Mouse (Mus musculus) forebrain, embryonic 12.5 days (tissue): ENCODE data around the gene Gemin8. TPM values are rescaled to one million over a fixed set of nuclear protein-coding genes. Genes with fewer than 3 reads are reported as not detected.

Experiments
- ATAC-seq: fragments of 200-750 bp; cut with Nextera tagmentation; 2 replicates; pipeline ENCODE4 v1.8.0; 2017; ENCODE audit warnings: moderate TSS enrichment; ENCODE audit not compliant: low FRiP score
- H3K27ac ChIP-seq: fragments of 300-500 bp; sonication (generic); 2 replicates; pipeline ENCODE4 v1.5.1; 2016; ENCODE audit warnings: mild to moderate bottlenecking
- H3K27me3 ChIP-seq: fragments of 300-500 bp; sonication (generic); 2 replicates; pipeline ENCODE4 v1.6.1; 2016; ENCODE audit warnings: mild to moderate bottlenecking
- H3K36me3 ChIP-seq: fragments of 300-500 bp; sonication (generic); replicated peaks from 2 replicates; pipeline ENCODE4 v1.6.1; 2016; ENCODE audit warnings: mild to moderate bottlenecking
- H3K4me1 ChIP-seq: fragments of 300-500 bp; sonication (generic); 2 replicates; pipeline ENCODE4 v1.6.1; 2016
- H3K4me2 ChIP-seq: fragments of 300-500 bp; sonication (generic); 2 replicates; pipeline ENCODE4 v1.6.1; 2016; ENCODE audit warnings: mild to moderate bottlenecking, moderate library complexity
- H3K4me3 ChIP-seq: fragments of 300-500 bp; sonication (generic); replicated peaks from 2 replicates; pipeline ENCODE4 v1.5.1; 2016; ENCODE audit warnings: mild to moderate bottlenecking
- H3K9ac ChIP-seq: fragments of 300-500 bp; sonication (generic); 2 replicates; pipeline ENCODE4 v1.6.1; 2016; ENCODE audit warnings: mild to moderate bottlenecking
- H3K9me3 ChIP-seq: fragments of 300-500 bp; sonication (generic); 2 replicates; pipeline ENCODE4 v1.6.1; 2016
- WGBS: fragments of 180-500 bp; shearing (Covaris S2); methylation state at CpG from one replicate; pipeline ENCODE4 v1.1.7; 2016; 5-methylcytosine and 5-hydroxymethylcytosine counted together
- polyA plus RNA-seq: library from polyadenylated mRNA; unstranded; fragments of >200 nt; fragmentation: Nextera tagmentation; extraction: Ambion mirVana; gene quantifications from 2 replicates; pipeline ENCODE4 v1.2.1, GENCODE M21; 2016

The Gemin8 gene
- polyA plus RNA-seq, 1 experiment from 2014 or later = 16.7 TPM

- Histone ChIP-seq H3K9ac (no peak overlapping the region), H3K4me1 (no peaks in the 10 kb centered on the region), H3K4me2 (no peak overlapping the region), H3K36me3 (no peaks in the 10 kb centered on the region), H3K4me3 (no peak overlapping the region), H3K27ac (no peak overlapping the region), H3K27me3 (0 out of 2 replicates have a peak, but pooled peaks cover 11% of the 10 kb centered on the region), H3K9me3 (no peaks in the 10 kb centered on the region)
- WGBS = 93% methylated on average over 9 of the region's 9 CpGs
- ATAC-seq = no peak
These were observed 15.2 kb downstream of the Gemin8 start for GRCm38 (mm10) chrX:166185327-166185913.

DNA sequence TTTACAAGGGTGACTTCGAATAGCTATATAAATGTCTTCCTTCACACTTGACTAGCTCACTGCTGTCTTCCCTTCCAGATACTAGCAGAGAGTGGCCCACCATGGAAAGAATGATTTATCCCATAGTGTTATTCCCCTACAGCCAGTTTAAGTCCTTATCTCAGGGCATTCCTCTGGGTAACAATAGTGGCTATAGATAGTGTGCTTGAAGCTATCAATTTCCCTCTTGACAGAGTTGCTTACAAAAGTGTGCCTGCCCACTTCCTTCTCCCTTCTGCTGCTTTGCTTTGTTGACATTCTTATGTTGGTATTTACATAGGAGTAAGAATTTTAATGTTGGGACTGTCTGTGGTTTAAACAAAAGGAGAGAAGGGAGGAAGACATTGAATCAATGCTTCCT lies 17.5 kb downstream of the Gemin8 start:
- H3K4me1 ChIP-seq = no peaks in the 10 kb centered on the region
- ATAC-seq = no peak
- no peak overlapping the region for H3K27ac ChIP-seq
- 96% methylated on average over 1 of the region's 1 CpGs for WGBS
- H3K9me3 ChIP-seq = no peaks in the 10 kb centered on the region
- H3K4me2 ChIP-seq = no peak overlapping the region
- no peak overlapping the region for H3K9ac ChIP-seq
- no peaks in the 10 kb centered on the region for H3K36me3 ChIP-seq
- no peak overlapping the region for H3K4me3 ChIP-seq
- H3K27me3 ChIP-seq = 0 out of 2 replicates have a peak, but pooled peaks cover 11% of the 10 kb centered on the region

DNA sequence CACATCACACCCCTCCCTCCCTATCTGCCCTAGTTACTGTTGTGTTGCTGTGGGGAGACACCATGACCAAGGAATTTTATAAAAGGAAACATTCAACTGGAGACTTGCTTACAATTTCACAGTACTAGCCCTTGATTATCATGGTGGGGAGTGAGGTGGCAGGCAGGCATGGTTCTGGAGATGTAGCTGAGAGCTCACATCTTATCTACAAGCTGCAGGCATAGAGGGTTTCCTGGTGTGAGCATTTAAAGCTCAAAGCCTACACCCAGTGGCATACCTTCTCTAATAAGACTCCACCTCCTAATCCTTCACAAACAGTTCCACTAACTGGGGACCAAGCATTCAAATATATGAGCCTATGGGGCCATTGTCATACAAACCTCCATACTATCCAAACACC lies 26.1 kb downstream of the Gemin8 start:
- H3K4me1 ChIP-seq = no peaks in the 10 kb centered on the region
- no peaks in the 10 kb centered on the region for H3K36me3 ChIP-seq
- H3K27ac ChIP-seq = no peak overlapping the region
- H3K4me3 ChIP-seq = no peak overlapping the region
- H3K27me3 ChIP-seq = peaks cover 4% of the 10 kb centered on the region; the same call in 1 of the 2 replicates
- H3K4me2 ChIP-seq = no peak overlapping the region
- no peaks in the 10 kb centered on the region for H3K9me3 ChIP-seq
- no peak for ATAC-seq
- no peak overlapping the region for H3K9ac ChIP-seq

DNA sequence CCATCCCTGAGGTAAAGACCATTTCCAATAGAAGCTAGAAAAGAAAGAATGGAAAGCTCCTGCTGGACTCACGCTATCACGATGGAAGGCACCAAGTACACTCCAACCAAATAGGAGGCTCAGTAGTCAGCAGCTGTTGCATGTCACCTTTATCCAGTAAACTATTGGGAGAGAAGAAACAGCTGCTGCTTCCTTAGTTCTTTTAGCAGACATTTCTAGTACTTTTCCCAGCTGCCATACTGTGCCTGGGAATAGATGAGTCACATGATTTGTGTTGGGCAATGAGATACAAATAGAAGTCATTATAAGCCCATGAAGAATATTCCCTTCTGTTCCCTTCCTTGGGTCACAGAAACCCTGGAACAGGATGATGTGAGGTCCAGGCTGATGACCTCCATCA lies 28.0 kb downstream of the Gemin8 start:
- WGBS = 100% methylated on average over 2 of the region's 2 CpGs
- no peaks in the 10 kb centered on the region for H3K36me3 ChIP-seq
- ATAC-seq = no peak
- peaks cover 4% of the 10 kb centered on the region; the same call in 1 of the 2 replicates for H3K27me3 ChIP-seq
- H3K27ac ChIP-seq = no peak overlapping the region
- no peak overlapping the region for H3K9ac ChIP-seq
- H3K9me3 ChIP-seq = no peaks in the 10 kb centered on the region
- H3K4me2 ChIP-seq = no peak overlapping the region
- no peaks in the 10 kb centered on the region for H3K4me1 ChIP-seq
- H3K4me3 ChIP-seq = no peak overlapping the region

GRCm38 (mm10) chrX:166199812-166200211 lies 29.6 kb downstream of the Gemin8 start:
- no peak for ATAC-seq
- Histone ChIP-seq H3K9ac (no peak overlapping the region), H3K4me3 (no peak overlapping the region), H3K4me2 (no peak overlapping the region), H3K27me3 (peaks cover 4% of the 10 kb centered on the region; the same call in 1 of the 2 replicates), H3K36me3 (no peaks in the 10 kb centered on the region), H3K4me1 (no peaks in the 10 kb centered on the region), H3K9me3 (no peaks in the 10 kb centered on the region), H3K27ac (no peak overlapping the region)

GRCm38 (mm10) chrX:166214576-166214975 lies 44.3 kb downstream of the Gemin8 start:
- 86% methylated on average over 2 of the region's 2 CpGs for WGBS
- Histone ChIP-seq H3K27me3 (peaks cover 44% of the 10 kb centered on the region), H3K9me3 (no peaks in the 10 kb centered on the region), H3K27ac (no peak overlapping the region), H3K36me3 (no peaks in the 10 kb centered on the region), H3K9ac (no peak overlapping the region), H3K4me2 (no peak overlapping the region), H3K4me3 (no peak overlapping the region), H3K4me1 (no peaks in the 10 kb centered on the region)
- ATAC-seq = no peak

GRCm38 (mm10) chrX:166216248-166216647 lies 46.0 kb downstream of the Gemin8 start:
- H3K4me1 ChIP-seq = no peaks in the 10 kb centered on the region
- peaks cover 44% of the 10 kb centered on the region for H3K27me3 ChIP-seq
- H3K9me3 ChIP-seq = no peaks in the 10 kb centered on the region
- WGBS = 86% methylated on average over 6 of the region's 6 CpGs
- no peak for ATAC-seq
- no peak overlapping the region for H3K4me3 ChIP-seq
- H3K9ac ChIP-seq = no peak overlapping the region
- no peak overlapping the region for H3K27ac ChIP-seq
- H3K36me3 ChIP-seq = no peaks in the 10 kb centered on the region
- H3K4me2 ChIP-seq = no peak overlapping the region

- Histone ChIP-seq H3K27ac (no peak overlapping the region), H3K4me3 (no peak overlapping the region), H3K27me3 (peaks cover 42% of the 10 kb centered on the region), H3K9ac (no peak overlapping the region), H3K9me3 (no peaks in the 10 kb centered on the region), H3K36me3 (no peaks in the 10 kb centered on the region), H3K4me1 (no peaks in the 10 kb centered on the region), H3K4me2 (no peak overlapping the region)
- no peak for ATAC-seq
- WGBS = 95% methylated on average over 8 of the region's 8 CpGs
These were observed 46.5 kb downstream of the Gemin8 start for GRCm38 (mm10) chrX:166216720-166217119.

DNA sequence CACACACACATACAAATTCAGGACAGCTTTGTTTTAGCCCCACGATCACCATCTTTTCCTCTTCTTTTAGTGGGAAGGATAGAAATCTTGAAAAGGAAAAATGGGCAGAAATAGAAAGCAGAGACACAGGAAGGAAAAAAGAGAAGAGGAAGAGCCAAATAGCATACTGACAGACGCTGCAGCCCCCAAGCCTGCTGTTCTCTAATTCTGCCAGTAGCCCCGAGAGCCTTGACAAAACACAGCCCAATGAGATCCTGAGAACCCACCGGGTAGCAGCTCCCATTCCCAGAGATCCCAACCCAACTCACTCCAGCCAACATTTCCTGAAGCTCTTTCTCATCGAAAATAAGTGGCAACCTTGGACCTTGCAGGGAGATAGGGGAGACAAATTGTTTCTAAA lies 49.1 kb downstream of the Gemin8 start:
- H3K4me3 ChIP-seq = no peak overlapping the region
- ATAC-seq = no peak
- no peaks in the 10 kb centered on the region for H3K9me3 ChIP-seq
- peaks cover 27% of the 10 kb centered on the region for H3K27me3 ChIP-seq
- no peak overlapping the region for H3K4me2 ChIP-seq
- H3K9ac ChIP-seq = no peak overlapping the region
- 70% methylated on average over 5 of the region's 5 CpGs for WGBS
- H3K36me3 ChIP-seq = no peaks in the 10 kb centered on the region
- H3K4me1 ChIP-seq = no peaks in the 10 kb centered on the region
- no peak overlapping the region for H3K27ac ChIP-seq

DNA sequence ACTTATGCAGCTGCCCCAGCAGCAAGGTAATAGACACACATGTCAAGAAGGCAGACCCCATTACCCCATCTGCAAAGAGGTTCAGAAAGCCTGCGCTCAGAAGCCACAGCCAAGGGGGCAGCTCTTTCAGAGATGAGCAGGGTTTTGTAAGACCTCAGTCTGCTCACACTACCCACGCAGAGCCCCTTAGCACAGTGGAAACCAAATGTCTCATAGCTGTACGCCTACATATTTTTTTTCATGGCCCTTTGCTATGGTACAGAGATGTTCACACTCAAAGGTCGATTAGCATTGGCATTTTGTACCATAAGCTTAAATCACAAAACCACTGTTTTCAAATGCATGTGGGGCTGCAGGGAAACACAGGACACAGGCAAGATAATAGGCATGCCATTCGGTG lies 56.6 kb downstream of the Gemin8 start:
- Histone ChIP-seq H3K4me3 (no peak overlapping the region), H3K4me2 (no peak overlapping the region), H3K9ac (no peak overlapping the region), H3K27me3 (peaks cover 18% of the 10 kb centered on the region; the same call in 1 of the 2 replicates), H3K27ac (no peak overlapping the region), H3K9me3 (no peaks in the 10 kb centered on the region), H3K36me3 (no peaks in the 10 kb centered on the region), H3K4me1 (no peaks in the 10 kb centered on the region)
- no peak for ATAC-seq
- 64% methylated on average over 5 of the region's 5 CpGs for WGBS

DNA sequence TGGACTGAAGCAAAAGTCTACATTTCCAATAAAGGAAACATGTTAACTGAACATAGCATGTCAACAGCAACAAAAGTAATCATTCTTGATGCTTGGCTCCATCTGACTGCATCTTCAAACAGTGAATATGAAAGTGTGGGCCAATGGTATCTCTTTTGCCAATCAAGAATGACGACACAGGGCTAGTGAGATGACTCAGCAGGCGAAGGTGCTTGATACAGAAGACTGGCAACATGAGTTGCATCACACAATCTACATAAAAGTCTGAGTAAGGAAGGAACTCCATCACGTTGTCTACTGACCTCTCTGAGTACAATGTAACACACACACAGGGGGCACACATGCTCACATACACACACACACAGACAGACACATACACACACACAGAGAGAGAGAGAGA lies 59.5 kb downstream of the Gemin8 start:
- H3K36me3 ChIP-seq = no peaks in the 10 kb centered on the region
- H3K27me3 ChIP-seq = peaks cover 29% of the 10 kb centered on the region
- no peak overlapping the region for H3K27ac ChIP-seq
- no peaks in the 10 kb centered on the region for H3K9me3 ChIP-seq
- 84% methylated on average over 3 of the region's 3 CpGs for WGBS
- ATAC-seq = no peak
- H3K4me1 ChIP-seq = no peaks in the 10 kb centered on the region
- H3K4me3 ChIP-seq = no peak overlapping the region
- no peak overlapping the region for H3K4me2 ChIP-seq
- no peak overlapping the region for H3K9ac ChIP-seq

DNA sequence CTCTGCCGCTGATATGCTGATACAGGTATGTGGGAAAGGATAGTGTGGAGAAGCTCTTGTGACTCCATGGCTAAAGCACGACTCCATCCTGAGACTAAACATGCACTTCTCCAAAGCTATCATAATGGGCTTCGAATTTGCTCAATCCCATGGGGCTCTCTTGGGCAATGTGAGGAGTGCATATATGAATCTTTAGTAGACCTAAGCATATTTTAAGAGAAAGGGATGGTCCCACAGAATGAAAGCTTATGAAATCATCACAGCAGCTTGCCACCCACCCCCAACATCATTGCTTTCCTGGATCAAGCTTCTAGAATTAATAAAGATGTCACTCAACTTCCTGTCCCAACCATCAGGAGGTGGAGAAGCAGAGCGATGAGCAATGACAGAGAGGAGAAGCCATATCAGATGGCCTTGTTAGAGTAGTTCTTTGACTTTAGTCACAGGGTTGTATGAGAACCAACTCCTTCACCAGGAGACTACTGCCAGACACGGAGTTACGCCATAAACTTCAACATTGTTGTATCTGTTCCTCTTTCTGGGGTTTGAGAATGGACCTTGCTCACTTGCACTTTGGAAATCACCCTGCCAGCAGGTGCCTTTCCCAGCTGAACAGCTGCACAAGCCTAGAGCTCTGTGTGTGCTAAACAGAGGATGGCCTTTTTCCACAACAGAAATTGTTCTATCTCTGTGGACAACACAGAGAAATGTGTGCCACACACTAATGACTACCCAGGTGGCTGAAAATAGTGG lies 60.4 kb downstream of the Gemin8 start:
- Histone ChIP-seq H3K4me3 (no peak overlapping the region), H3K9ac (no peak overlapping the region), H3K36me3 (no peaks in the 10 kb centered on the region), H3K9me3 (no peaks in the 10 kb centered on the region), H3K27me3 (peaks cover 29% of the 10 kb centered on the region), H3K4me2 (no peak overlapping the region), H3K27ac (no peak overlapping the region), H3K4me1 (no peaks in the 10 kb centered on the region)
- WGBS = 87% methylated on average over 6 of the region's 6 CpGs
- ATAC-seq = no peak

DNA sequence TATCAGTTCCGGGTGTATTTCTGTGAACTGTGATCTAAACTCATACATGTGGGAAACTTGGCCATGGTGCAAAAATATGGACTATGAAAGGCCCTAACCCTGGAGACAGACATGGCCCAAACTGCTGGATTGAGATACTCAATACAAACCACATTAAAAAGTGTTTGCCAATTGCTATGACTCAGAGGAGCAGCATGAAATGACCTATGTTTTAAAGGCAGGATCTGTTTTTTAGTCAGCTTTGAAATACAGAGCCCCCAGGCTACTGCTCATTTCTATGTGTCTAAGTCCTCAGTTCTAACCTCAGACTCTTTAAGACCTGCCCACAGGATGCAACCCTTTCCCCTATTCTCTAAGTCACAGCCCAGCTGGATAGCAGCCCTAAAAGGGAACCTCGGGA lies 65.9 kb downstream of the Gemin8 start:
- no peak overlapping the region for H3K9ac ChIP-seq
- H3K27ac ChIP-seq = no peak overlapping the region
- no peak overlapping the region for H3K4me3 ChIP-seq
- no peaks in the 10 kb centered on the region for H3K4me1 ChIP-seq
- no peaks in the 10 kb centered on the region for H3K9me3 ChIP-seq
- peaks cover 43% of the 10 kb centered on the region for H3K27me3 ChIP-seq
- no peaks in the 10 kb centered on the region for H3K36me3 ChIP-seq
- ATAC-seq = no peak
- no peak overlapping the region for H3K4me2 ChIP-seq
- 48% methylated on average over 2 of the region's 2 CpGs for WGBS
